Mouse (Mus musculus) midbrain, embryonic 10.5 days (tissue): ENCODE results near the gene Megf6. TPM values are rescaled to one million over a fixed set of nuclear protein-coding genes. Genes with fewer than 3 reads are reported as not detected.

Experiments used
- DNase-seq: peaks from one replicate; pipeline ENCODE4 v3.0.0-alpha.2; 2017; ENCODE audit warnings: low spot score
- H3K27ac ChIP-seq: fragments of 300-500 bp; sonication (generic); replicated peaks from 2 replicates; pipeline ENCODE4 v1.5.1; 2016; ENCODE audit warnings: mild to moderate bottlenecking
- H3K27me3 ChIP-seq: fragments of 300-500 bp; sonication (generic); 2 replicates; pipeline ENCODE4 v1.6.1; 2016; ENCODE audit warnings: low read depth, mild to moderate bottlenecking; ENCODE audit not compliant: poor library complexity, severe bottlenecking
- H3K36me3 ChIP-seq: fragments of 300-500 bp; sonication (generic); 2 replicates; pipeline ENCODE4 v1.6.1; 2016; ENCODE audit warnings: mild to moderate bottlenecking, moderate library complexity
- H3K4me1 ChIP-seq: fragments of 300-500 bp; sonication (generic); 2 replicates; pipeline ENCODE4 v1.6.1; 2016
- H3K4me3 ChIP-seq: fragments of 300-500 bp; sonication (generic); 2 replicates; pipeline ENCODE4 v1.5.1; 2016; ENCODE audit warnings: mild to moderate bottlenecking, moderate library complexity
- H3K9me3 ChIP-seq: fragments of 300-500 bp; sonication (generic); replicated peaks from 2 replicates; pipeline ENCODE4 v1.6.1; 2016; ENCODE audit warnings: mild to moderate bottlenecking
- WGBS: fragments of 180-500 bp; shearing (Covaris S2); methylation state at CpG from one replicate; pipeline ENCODE4 v1.1.7; 2016; 5-methylcytosine and 5-hydroxymethylcytosine counted together
- polyA plus RNA-seq: library from polyadenylated mRNA; unstranded; fragments of >200 nt; fragmentation: Nextera tagmentation; extraction: Ambion mirVana; gene quantifications from 2 replicates; pipeline ENCODE4 v1.2.1, GENCODE M21; 2016

Megf6 gene
- polyA plus RNA-seq, 1 experiment from 2014 or later, result 21.6 TPM

DNA sequence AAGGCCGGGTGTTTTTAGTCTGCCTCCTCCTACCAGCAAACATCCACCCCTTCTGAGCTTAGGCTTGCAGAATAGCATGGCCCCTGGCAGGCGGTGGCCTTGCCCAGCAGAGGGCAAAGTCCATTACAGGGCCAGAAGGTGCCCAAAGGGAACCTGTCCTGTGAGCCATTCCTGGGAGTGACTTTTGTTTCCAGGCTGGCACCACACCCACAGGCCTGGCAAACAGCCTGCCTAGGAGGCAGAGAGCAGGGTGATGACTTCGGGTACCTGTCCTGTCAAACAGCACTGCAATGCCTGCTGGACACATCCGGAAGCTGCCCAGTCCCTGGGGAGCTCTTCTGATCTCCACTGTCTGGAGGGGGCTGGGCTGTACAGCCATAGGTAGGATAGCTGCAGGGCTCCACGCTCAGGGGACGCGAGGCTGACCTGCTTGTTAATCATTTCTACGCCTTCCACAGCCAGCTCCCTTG, 123.8 kb downstream of the Megf6 start:
- Histone ChIP-seq H3K4me3 (no peak overlapping the region), H3K27ac (0 out of 2 replicates have a peak overlapping the region, but pooled peaks have one; percentile 17), H3K36me3 (no peaks in the 10 kb centered on the region), H3K4me1 (peaks cover 26% of the 10 kb centered on the region), H3K9me3 (no peaks in the 10 kb centered on the region), H3K27me3 (peaks cover 32% of the 10 kb centered on the region)
- DNase-seq, result no peak
- WGBS, result 63% methylated on average over 8 of the region's 8 CpGs

DNA sequence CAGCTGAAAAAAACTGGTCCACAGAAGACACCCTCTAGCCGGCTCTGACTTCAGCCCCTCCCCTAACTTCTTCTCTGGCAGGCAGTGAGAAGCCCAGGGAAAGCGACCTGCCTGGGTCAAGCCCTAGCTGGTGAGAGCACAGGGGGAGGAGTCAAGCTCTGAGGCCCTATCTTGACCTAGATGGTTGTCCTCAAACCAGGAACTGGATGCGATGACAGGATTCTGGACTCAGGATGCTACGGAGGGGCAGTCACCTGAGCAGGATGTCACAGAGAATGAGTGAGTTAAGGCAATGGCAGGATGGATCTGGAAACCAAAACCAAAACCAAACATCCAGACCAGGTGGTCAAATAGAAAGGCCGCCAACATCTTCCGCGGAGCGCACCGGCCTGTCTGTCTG, 127.2 kb downstream of the Megf6 start:
- Histone ChIP-seq H3K27me3 (peaks cover 67% of the 10 kb centered on the region), H3K4me1 (peaks cover 39% of the 10 kb centered on the region), H3K9me3 (no peaks in the 10 kb centered on the region), H3K4me3 (no peak overlapping the region), H3K27ac (0 out of 2 replicates have a peak overlapping the region, but pooled peaks have one; percentile 6), H3K36me3 (no peaks in the 10 kb centered on the region)
- DNase-seq, result no peak
- WGBS, result 34% methylated on average over 9 of the region's 9 CpGs

DNA sequence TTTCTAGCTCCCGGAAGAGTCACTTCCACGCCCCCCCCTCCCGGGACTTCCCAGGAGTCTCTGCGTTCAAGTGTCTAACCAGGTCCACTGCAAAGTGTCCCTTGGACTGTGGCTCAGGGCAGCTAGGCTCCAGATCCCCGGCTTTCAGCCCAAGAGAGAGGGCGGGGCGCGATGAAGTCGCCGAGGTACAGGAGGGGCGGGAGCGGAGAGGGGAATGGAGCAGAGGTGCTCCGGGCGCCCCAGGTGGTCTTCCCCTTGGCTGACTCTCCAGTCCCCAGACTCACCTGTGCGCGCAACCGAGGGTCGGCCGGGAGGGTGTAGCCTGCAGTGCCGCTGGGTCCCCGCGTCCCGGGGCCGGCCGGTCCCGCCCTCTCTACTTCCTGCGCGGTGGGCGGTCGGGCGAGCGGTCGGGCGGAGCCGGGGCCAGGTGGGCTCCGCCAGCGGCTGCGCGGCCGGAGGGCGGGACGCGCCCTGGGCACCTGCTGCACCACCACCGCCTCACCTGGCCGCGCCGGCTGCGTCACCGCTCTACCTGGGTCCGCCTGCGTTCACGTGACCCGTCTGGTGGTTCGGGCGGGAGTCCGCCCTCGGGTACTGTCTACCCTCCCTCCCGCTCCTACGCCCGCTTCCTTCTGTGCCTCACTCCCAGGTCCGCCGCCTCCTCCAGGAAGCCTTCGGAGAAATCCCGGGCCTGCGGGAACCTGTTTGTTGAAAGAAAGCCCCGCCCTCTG, 129.2 kb downstream of the Megf6 start:
- H3K36me3 ChIP-seq, result no peaks in the 10 kb centered on the region
- H3K4me3 ChIP-seq, result peak overlapping the region; percentile 63
- under 1% methylated on average over 66 of the region's 66 CpGs for WGBS
- H3K27me3 ChIP-seq, result peaks cover 68% of the 10 kb centered on the region
- peaks cover 26% of the 10 kb centered on the region for H3K4me1 ChIP-seq
- H3K27ac ChIP-seq, result peak overlapping the region; percentile 38; the same call in 1 of the 2 replicates
- H3K9me3 ChIP-seq, result no peaks in the 10 kb centered on the region
- DNase-seq, result peak; percentile 27

DNA sequence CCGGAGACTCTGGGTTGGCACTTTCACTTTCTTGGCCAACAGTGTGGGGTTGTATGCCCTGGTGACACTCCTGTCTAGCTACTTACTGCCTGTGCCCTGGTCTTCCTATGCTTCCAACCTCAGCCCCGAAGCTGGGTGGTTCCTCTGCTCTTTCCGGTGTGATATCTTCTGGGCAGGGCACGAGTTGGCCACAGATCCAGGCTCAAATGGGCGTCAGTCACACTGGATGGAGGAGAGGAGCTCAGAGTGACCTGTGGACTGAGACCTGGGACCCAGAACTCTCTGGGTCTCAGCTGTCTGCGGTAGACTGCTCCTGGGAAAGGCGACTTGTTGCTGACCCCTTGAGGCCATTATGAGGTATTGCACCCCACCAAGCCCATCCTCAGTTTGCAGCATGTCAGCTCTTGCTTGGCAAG, 130.9 kb downstream of the Megf6 start, which contains the start of gene Arhgef16:
TSS of gene Arhgef16 (minus strand) at position 211 of the 416 bp plus-strand sequence.
- H3K27me3 ChIP-seq, result peaks cover 64% of the 10 kb centered on the region
- H3K36me3 ChIP-seq, result no peaks in the 10 kb centered on the region
- DNase-seq, result peak; percentile 67
- 27% methylated on average over 7 of the region's 7 CpGs for WGBS
- 0 out of 2 replicates have a peak within 1 kb of the TSS, but pooled peaks have one; percentile 63 for H3K4me3 ChIP-seq
- H3K9me3 ChIP-seq, result no peaks in the 10 kb centered on the region
- no peak within 1 kb of the TSS for H3K27ac ChIP-seq
- H3K4me1 ChIP-seq, result peaks cover 26% of the 10 kb centered on the region

DNA sequence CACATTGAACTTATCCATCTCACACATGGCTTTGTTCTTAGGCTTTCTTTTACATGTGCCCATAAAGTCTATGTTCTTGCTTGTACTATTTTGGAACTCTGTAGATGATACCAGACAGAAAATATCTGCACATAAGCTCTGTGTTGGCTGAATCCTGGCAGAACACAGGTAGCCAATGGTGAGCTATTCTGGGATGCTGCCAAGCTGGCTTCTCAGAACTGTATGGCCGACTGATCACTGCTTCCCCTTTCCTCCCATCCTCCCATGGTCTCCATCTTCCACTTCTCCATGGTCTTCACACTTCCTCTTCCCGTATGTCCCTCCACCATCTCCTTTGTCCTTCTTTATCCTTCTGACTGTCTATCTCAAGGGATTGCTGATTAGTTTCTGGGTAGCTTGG, 138.6 kb downstream of the Megf6 start:
- H3K27ac ChIP-seq, result no peak overlapping the region
- WGBS, result 85% methylated on average over 2 of the region's 2 CpGs
- H3K9me3 ChIP-seq, result 0 out of 2 replicates have a peak, but pooled peaks cover 3% of the 10 kb centered on the region
- peaks cover 4% of the 10 kb centered on the region; the same call in 1 of the 2 replicates for H3K4me1 ChIP-seq
- no peak for DNase-seq
- H3K36me3 ChIP-seq, result no peaks in the 10 kb centered on the region
- H3K4me3 ChIP-seq, result no peak overlapping the region
- H3K27me3 ChIP-seq, result no peaks in the 10 kb centered on the region

DNA sequence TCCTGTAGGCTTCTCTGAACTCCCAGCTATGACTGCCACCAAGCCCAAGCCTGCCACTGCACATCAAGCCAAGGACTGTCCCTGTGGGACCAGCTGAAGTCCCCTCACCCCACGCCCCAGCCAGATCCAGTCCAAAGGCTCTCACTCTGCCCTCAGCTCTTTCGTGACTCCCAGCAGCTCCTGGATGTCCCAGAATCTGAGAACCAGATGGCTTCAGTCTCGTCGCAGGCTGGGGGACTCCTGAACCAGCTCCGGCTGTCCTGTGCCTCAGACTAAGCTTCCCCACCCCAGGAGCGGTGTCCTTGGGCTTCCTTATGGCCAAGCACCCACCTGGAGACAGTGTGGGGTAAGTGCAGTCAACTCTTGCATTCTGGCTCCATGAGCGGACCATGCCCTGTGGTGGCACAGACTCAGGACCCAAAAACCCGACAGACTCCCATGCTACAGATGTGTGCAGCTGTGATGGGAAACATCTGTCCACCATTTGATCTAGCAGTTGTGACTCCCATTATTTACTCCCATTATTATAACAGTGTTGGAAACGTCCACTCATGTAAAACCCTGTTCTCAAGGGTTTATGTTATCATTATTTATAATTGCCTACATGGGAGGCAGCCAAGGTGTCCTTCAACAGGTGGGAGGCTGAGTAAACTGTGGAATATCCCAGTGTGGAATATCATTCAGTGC, 140.2 kb downstream of the Megf6 start:
- no peak overlapping the region for H3K27ac ChIP-seq
- no peak for DNase-seq

DNA sequence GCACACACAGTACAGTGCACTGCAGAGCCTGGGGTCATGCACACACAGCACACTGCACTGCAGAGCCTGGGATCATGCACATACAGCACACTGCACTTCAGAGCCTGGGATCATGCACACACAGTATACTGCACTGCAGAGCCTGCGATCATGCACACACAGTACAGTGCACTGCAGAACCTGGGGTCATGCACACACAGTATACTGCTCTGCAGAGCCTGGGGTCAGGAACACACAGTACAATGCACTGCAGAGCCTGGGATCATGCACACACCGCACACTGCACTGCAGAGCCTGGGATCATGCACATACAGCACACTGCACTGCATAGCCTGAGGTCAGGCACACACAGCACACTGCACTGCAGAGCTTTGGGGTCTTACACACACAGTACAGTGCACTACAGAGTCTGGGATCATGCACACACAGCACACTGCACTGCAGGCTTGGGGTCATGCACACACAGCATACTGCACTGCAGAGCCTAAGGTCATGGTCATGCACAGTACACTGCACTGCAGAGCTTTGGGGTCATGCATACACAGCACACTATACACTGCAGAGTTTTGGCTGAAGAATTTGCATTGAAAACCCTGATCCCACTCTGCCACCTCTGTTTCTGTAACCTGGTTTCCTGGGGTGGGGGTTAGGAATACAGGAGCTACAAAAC, 141.7 kb downstream of the Megf6 start:
- no peak for DNase-seq
- Histone ChIP-seq H3K9me3 (0 out of 2 replicates have a peak, but pooled peaks cover 3% of the 10 kb centered on the region), H3K27me3 (no peaks in the 10 kb centered on the region), H3K36me3 (no peaks in the 10 kb centered on the region), H3K4me3 (no peak overlapping the region), H3K4me1 (peaks cover 9% of the 10 kb centered on the region; the same call in 1 of the 2 replicates), H3K27ac (no peak overlapping the region)
- 91% methylated on average over 2 of the region's 2 CpGs for WGBS

More for the DNA sequence above, 140.2 kb downstream of the Megf6 start:
- Histone ChIP-seq H3K9me3 (0 out of 2 replicates have a peak, but pooled peaks cover 3% of the 10 kb centered on the region), H3K4me1 (peaks cover 4% of the 10 kb centered on the region; the same call in 1 of the 2 replicates), H3K36me3 (no peaks in the 10 kb centered on the region), H3K27me3 (no peaks in the 10 kb centered on the region), H3K4me3 (no peak overlapping the region)
- WGBS, result 87% methylated on average over 9 of the region's 9 CpGs

DNA sequence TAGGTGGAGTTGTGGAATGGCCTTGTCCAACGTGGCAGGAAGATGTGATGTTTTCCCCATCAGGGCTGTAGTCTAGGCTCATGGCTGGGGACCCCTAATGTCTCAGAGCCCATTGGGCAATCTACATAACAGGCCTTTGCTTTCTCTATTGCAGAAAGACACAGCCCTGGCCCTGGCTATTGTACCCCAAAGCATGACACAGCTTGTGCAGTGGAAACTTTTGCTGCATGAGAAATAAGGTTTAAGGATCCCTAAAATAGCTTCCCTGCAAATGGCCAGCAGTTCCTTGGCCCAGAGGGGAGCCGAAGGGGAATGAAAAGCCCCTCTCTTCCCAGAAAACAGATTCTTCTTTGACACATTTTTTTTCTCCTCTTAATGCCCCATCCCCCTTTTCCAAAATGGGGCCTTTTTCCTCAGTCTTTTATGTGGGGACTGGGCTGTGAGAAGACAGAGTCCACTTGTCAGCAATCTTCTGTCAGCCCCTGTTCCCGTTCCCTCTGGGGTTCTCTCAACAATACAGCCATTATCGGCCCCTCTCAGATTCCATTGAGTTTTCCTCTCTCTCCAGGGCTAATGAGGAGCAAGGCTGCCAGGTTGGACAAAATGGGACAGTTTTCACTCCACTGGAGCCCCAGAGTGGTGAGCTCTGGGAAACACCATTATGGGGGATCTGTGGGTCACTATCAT, 142.5 kb downstream of the Megf6 start:
- Histone ChIP-seq H3K27ac (no peak overlapping the region), H3K4me3 (no peak overlapping the region), H3K36me3 (no peaks in the 10 kb centered on the region), H3K9me3 (0 out of 2 replicates have a peak, but pooled peaks cover under 1% of the 10 kb centered on the region), H3K4me1 (peaks cover 12% of the 10 kb centered on the region; the same call in 1 of the 2 replicates), H3K27me3 (no peaks in the 10 kb centered on the region)
- no peak for DNase-seq
- WGBS, result 65% methylated on average over 4 of the region's 4 CpGs

DNA sequence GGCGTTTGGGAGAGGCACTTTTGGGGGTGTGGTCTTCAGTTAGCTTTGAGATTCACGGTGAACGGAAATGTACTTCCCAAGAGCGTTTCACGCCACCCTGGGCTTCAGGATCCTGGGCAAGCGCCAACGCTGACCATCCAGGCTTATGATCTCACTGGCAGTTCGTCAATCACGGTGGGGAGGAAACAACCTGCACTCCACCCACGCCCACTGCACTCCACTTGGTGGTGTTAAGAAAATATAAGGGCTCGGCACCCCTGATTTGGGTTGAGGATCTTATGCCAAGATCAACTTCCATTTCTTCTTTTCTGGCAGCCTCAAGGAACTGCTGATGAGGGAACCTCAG, 143.1 kb downstream of the Megf6 start:
- DNase-seq, result no peak
- no peak overlapping the region for H3K27ac ChIP-seq

More for the DNA sequence above, 143.1 kb downstream of the Megf6 start:
- Histone ChIP-seq H3K27me3 (no peaks in the 10 kb centered on the region), H3K36me3 (no peaks in the 10 kb centered on the region), H3K9me3 (no peaks in the 10 kb centered on the region), H3K4me3 (no peak overlapping the region), H3K4me1 (peaks cover 12% of the 10 kb centered on the region; the same call in 1 of the 2 replicates)
- 85% methylated on average over 11 of the region's 11 CpGs for WGBS

Other genes starting within 250 kb of the Megf6 start
- gene A430005L14Rik, start 213.5 kb upstream of the Megf6 start, polyA plus RNA-seq, result 138 and 162 TPM in 2 replicates
- gene Dffb, start 195.6 kb upstream of the Megf6 start, polyA plus RNA-seq, result 13.1 and 14.3 TPM in 2 replicates
- gene Cep104, start 195.5 kb upstream of the Megf6 start, polyA plus RNA-seq, result 21.5 and 22.8 TPM in 2 replicates
- gene Lrrc47, start 159.0 kb upstream of the Megf6 start, polyA plus RNA-seq, result 21.3 and 23.0 TPM in 2 replicates
- 18.4 and 21.2 TPM in 2 replicates for gene Smim1, start 144.5 kb upstream of the Megf6 start, polyA plus RNA-seq
- not detected in 2 replicates for gene Ccdc27, start 128.1 kb upstream of the Megf6 start, polyA plus RNA-seq
- 0.30 and 0.36 TPM in 2 replicates for gene Trp73, start 30.5 kb upstream of the Megf6 start, polyA plus RNA-seq
- gene Wrap73, start 28.4 kb upstream of the Megf6 start, polyA plus RNA-seq, result 47.2 and 53.1 TPM in 2 replicates
- 120 and 129 TPM in 2 replicates for gene Tprgl, start 10.1 kb upstream of the Megf6 start, polyA plus RNA-seq
- gene Arhgef16, start 130.9 kb downstream of the Megf6 start, polyA plus RNA-seq, result 1.4 and 1.6 TPM in 2 replicates
- 0.16 TPM in 1 of 2 replicates, not detected in the other for gene B230104I21Rik, start 165.4 kb downstream of the Megf6 start, polyA plus RNA-seq